Mouse (Mus musculus): ENCODE results near the gene Phf23. TPM values are rescaled to one million over a fixed set of nuclear protein-coding genes. Genes with fewer than 3 reads are reported as not detected.

Gene Phf23
- polyA plus RNA-seq, 1 experiment from 2014 or later, result 53.1 TPM

DNA sequence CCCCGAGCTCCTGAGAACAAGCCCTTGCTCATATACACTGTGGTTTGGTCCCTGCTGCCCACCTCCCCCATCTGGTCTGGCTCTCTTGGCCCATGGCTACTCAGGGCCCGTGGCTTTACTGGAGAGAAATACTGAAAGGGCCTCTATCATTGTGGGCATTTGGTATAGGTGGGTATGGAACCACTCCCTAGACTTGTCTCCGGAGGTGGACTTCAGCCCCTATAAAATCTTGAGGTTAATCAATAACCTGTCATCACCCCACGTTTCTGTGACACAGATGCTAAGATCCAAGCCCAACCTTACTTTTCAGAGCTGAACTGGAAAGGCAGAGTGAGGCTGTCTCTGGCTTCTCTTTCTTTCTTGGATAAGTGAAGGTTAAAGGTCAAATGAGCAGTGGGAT is 26.8 kb upstream of the Phf23 start:
- 52% methylated on average over 4 of the region's 4 CpGs for WGBS
- Histone ChIP-seq H3K27me3 (replicated peaks; ENCODE audit: control insufficient read depth, insufficient read depth, low read length) (peaks cover 15% of the 10 kb centered on the region), H3K36me3 (ENCODE audit: control insufficient read depth, insufficient read depth, low read length) (0 out of 2 replicates have a peak, but pooled peaks cover 2% of the 10 kb centered on the region), H3K9me3 (ENCODE audit: control insufficient read depth, low read length) (no peaks in the 10 kb centered on the region), H3K9ac (ENCODE audit: low read depth, low read length) (peak overlapping the region; percentile 58), H3K27ac (ENCODE audit: low read length) (peak overlapping the region; percentile 97), H3K4me1 (ENCODE audit: control insufficient read depth, insufficient read depth, low read length) (peaks cover 12% of the 10 kb centered on the region), H3K4me3 (ENCODE audit: low read length) (peak overlapping the region; percentile 62), H3K4me2 (ENCODE audit: low read depth, low read length) (peak overlapping the region; percentile 50; the same call in 1 of the 2 replicates)
- ATAC-seq, result peak; percentile 66

DNA sequence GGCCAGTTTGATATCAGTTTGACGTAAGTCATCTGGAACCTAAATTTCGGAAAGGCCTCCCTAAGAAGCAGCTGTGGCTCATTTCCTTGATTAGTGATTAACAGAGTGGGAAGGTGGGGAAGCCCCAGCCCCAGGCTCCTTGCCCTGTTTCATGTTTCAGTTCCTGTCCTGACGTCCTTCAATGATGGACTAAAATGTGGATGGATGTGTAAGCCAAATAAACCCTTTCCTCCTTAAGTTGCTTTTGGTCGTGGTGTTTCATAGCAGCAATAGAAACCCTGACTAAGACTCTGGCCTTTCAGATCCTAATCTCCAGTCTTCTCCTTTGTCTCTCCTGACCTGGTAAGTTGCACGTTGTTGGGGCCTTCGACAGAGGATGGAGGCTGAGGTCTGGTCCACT is 25.4 kb upstream of the Phf23 start:
- H3K9ac ChIP-seq (ENCODE audit: low read depth, low read length), result no peak overlapping the region; the same call in 1 of the 2 replicates
- H3K4me3 ChIP-seq (ENCODE audit: low read length), result no peak overlapping the region
- 61% methylated on average over 6 of the region's 6 CpGs for WGBS
- H3K36me3 ChIP-seq (ENCODE audit: control insufficient read depth, insufficient read depth, low read length), result peaks cover 5% of the 10 kb centered on the region; the same call in 1 of the 2 replicates
- peaks cover 12% of the 10 kb centered on the region for H3K4me1 ChIP-seq (ENCODE audit: control insufficient read depth, insufficient read depth, low read length)
- ATAC-seq, result no peak
- H3K4me2 ChIP-seq (ENCODE audit: low read depth, low read length), result no peak overlapping the region
- peak overlapping the region; percentile 97 for H3K27ac ChIP-seq (ENCODE audit: low read length)
- H3K9me3 ChIP-seq (ENCODE audit: control insufficient read depth, low read length), result no peaks in the 10 kb centered on the region
- peaks cover 6% of the 10 kb centered on the region for H3K27me3 ChIP-seq (replicated peaks; ENCODE audit: control insufficient read depth, insufficient read depth, low read length)

GRCm38 (mm10) chr11:69970775-69971174 is 24.8 kb upstream of the Phf23 start:
- Histone ChIP-seq H3K9ac (ENCODE audit: low read depth, low read length) (no peak overlapping the region; the same call in 1 of the 2 replicates), H3K9me3 (ENCODE audit: control insufficient read depth, low read length) (no peaks in the 10 kb centered on the region), H3K4me3 (ENCODE audit: low read length) (no peak overlapping the region), H3K36me3 (ENCODE audit: control insufficient read depth, insufficient read depth, low read length) (peaks cover 5% of the 10 kb centered on the region; the same call in 1 of the 2 replicates), H3K27me3 (replicated peaks; ENCODE audit: control insufficient read depth, insufficient read depth, low read length) (0 out of 2 replicates have a peak, but pooled peaks cover 3% of the 10 kb centered on the region), H3K4me1 (ENCODE audit: control insufficient read depth, insufficient read depth, low read length) (peaks cover 9% of the 10 kb centered on the region), H3K27ac (ENCODE audit: low read length) (peak overlapping the region; percentile 97), H3K4me2 (ENCODE audit: low read depth, low read length) (no peak overlapping the region)
- ATAC-seq, result no peak
- whole genome bisulfite sequencing, result 55% methylated on average over 3 of the region's 3 CpGs

GRCm38 (mm10) chr11:69974907-69975306 is 20.7 kb upstream of the Phf23 start:
- WGBS, result 93% methylated on average over 2 of the region's 2 CpGs
- peaks cover 7% of the 10 kb centered on the region; the same call in 1 of the 2 replicates for H3K36me3 ChIP-seq (ENCODE audit: control insufficient read depth, insufficient read depth, low read length)

GRCm38 (mm10) chr11:69976271-69976670 is 19.3 kb upstream of the Phf23 start:
- no peak for ATAC-seq
- Histone ChIP-seq H3K27ac (ENCODE audit: low read length) (no peak overlapping the region), H3K9me3 (ENCODE audit: control insufficient read depth, low read length) (no peaks in the 10 kb centered on the region), H3K4me1 (ENCODE audit: control insufficient read depth, insufficient read depth, low read length) (peaks cover 7% of the 10 kb centered on the region), H3K4me3 (ENCODE audit: low read length) (no peak overlapping the region), H3K4me2 (ENCODE audit: low read depth, low read length) (no peak overlapping the region), H3K36me3 (ENCODE audit: control insufficient read depth, insufficient read depth, low read length) (peaks cover 7% of the 10 kb centered on the region; the same call in 1 of the 2 replicates), H3K9ac (ENCODE audit: low read depth, low read length) (no peak overlapping the region), H3K27me3 (replicated peaks; ENCODE audit: control insufficient read depth, insufficient read depth, low read length) (no peaks in the 10 kb centered on the region)
- WGBS, result 73% methylated on average over 4 of the region's 4 CpGs

More at GRCm38 (mm10) chr11:69974907-69975306, 20.7 kb upstream of the Phf23 start:
- Histone ChIP-seq H3K9me3 (ENCODE audit: control insufficient read depth, low read length) (no peaks in the 10 kb centered on the region), H3K4me2 (ENCODE audit: low read depth, low read length) (no peak overlapping the region), H3K4me3 (ENCODE audit: low read length) (no peak overlapping the region), H3K4me1 (ENCODE audit: control insufficient read depth, insufficient read depth, low read length) (peaks cover 11% of the 10 kb centered on the region), H3K27me3 (replicated peaks; ENCODE audit: control insufficient read depth, insufficient read depth, low read length) (no peaks in the 10 kb centered on the region), H3K27ac (ENCODE audit: low read length) (no peak overlapping the region), H3K9ac (ENCODE audit: low read depth, low read length) (no peak overlapping the region)
- ATAC-seq, result no peak

DNA sequence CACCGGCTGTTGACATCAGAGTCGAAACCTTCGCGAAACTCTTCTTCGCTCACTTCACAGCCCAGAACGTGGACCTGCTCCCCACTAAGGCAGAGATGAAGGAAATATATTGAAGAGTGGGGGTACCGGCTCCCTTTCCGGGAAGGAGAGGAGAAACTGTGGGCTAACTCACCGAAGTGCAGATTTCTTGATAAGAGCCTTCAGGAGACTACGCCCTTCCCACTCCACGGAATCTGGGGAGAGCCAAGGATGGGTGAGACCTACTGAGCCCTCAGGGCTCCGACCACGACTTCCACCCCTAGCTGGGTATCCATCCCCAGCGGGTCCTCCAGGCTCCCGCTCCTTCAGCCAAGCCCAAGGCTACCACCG is 15.8 kb upstream of the Phf23 start:
- Histone ChIP-seq H3K4me3 (ENCODE audit: low read length) (peak overlapping the region; percentile 100), H3K36me3 (ENCODE audit: control insufficient read depth, insufficient read depth, low read length) (peaks cover 9% of the 10 kb centered on the region), H3K9ac (ENCODE audit: low read depth, low read length) (peak overlapping the region; percentile 81), H3K27me3 (replicated peaks; ENCODE audit: control insufficient read depth, insufficient read depth, low read length) (no peaks in the 10 kb centered on the region), H3K4me1 (ENCODE audit: control insufficient read depth, insufficient read depth, low read length) (peaks cover 24% of the 10 kb centered on the region), H3K9me3 (ENCODE audit: control insufficient read depth, low read length) (no peaks in the 10 kb centered on the region), H3K4me2 (ENCODE audit: low read depth, low read length) (peak overlapping the region; percentile 84), H3K27ac (ENCODE audit: low read length) (peak overlapping the region; percentile 100)
- no peak for ATAC-seq
- 1% methylated on average over 16 of the region's 16 CpGs for WGBS

- ATAC-seq, result peak; percentile 95
- peaks cover 13% of the 10 kb centered on the region for H3K36me3 ChIP-seq (ENCODE audit: control insufficient read depth, insufficient read depth, low read length)
Observed at GRCm38 (mm10) chr11:69980196-69981140, 15.1 kb upstream of the Phf23 start.

DNA sequence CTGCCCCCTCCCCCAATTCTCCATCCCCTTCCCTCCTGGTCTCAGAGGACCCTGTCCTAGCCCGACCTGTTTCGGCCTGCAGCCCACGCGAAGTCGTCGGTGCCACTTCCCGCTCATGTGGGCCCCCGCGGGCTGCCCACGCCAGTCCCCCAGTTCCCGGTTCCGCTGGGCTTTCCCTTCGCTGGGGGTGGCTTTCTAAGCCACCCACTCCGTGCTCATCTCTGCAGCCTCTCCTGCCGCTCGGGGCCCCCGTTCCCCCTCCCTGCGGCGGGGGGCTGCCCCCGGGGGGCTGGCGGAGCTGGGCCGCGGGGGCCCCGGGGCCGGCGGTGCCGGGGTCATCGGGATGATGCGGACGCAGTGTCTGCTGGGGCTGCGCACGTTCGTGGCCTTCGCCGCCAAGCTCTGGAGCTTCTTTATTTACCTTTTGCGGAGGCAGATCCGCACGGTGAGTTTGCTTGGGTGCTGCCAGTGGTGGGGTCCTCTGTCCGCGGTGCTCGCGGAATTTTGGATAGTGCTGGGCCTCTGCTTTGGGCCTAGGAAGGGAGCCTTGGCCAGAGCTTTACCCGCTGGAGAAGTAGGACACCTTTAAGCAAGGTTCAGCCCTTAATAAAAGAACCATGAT is 14.3 kb upstream of the Phf23 start, which contains the start of gene Ctdnep1:
Ctdnep1 (plus strand) TSS at position 16 of the 622 bp plus-strand sequence.
- peak within 1 kb of the TSS; percentile 100 for H3K9ac ChIP-seq (ENCODE audit: low read depth, low read length)
- peak within 1 kb of the TSS; percentile 100 for H3K4me3 ChIP-seq (ENCODE audit: low read length)
- peaks cover 11% of the 10 kb centered on the region; the same call in 1 of the 2 replicates for H3K36me3 ChIP-seq (ENCODE audit: control insufficient read depth, insufficient read depth, low read length)
- peak within 1 kb of the TSS; percentile 100 for H3K27ac ChIP-seq (ENCODE audit: low read length)
- H3K4me2 ChIP-seq (ENCODE audit: low read depth, low read length), result peak within 1 kb of the TSS; percentile 94
- H3K27me3 ChIP-seq (replicated peaks; ENCODE audit: control insufficient read depth, insufficient read depth, low read length), result no peaks in the 10 kb centered on the region
- ATAC-seq, result no peak; the same call in 1 of the 2 replicates
- peaks cover 24% of the 10 kb centered on the region for H3K4me1 ChIP-seq (ENCODE audit: control insufficient read depth, insufficient read depth, low read length)
- no peaks in the 10 kb centered on the region for H3K9me3 ChIP-seq (ENCODE audit: control insufficient read depth, low read length)
- WGBS, result under 1% methylated on average over 42 of the region's 43 CpGs

More at GRCm38 (mm10) chr11:69980196-69981140, 15.1 kb upstream of the Phf23 start:
- Histone ChIP-seq H3K4me1 (ENCODE audit: control insufficient read depth, insufficient read depth, low read length) (peaks cover 24% of the 10 kb centered on the region), H3K9me3 (ENCODE audit: control insufficient read depth, low read length) (no peaks in the 10 kb centered on the region), H3K9ac (ENCODE audit: low read depth, low read length) (peak overlapping the region; percentile 100), H3K4me2 (ENCODE audit: low read depth, low read length) (peak overlapping the region; percentile 84), H3K27ac (ENCODE audit: low read length) (peak overlapping the region; percentile 100), H3K4me3 (ENCODE audit: low read length) (peak overlapping the region; percentile 100), H3K27me3 (replicated peaks; ENCODE audit: control insufficient read depth, insufficient read depth, low read length) (no peaks in the 10 kb centered on the region)
- WGBS, result under 1% methylated on average over 51 of the region's 60 CpGs

DNA sequence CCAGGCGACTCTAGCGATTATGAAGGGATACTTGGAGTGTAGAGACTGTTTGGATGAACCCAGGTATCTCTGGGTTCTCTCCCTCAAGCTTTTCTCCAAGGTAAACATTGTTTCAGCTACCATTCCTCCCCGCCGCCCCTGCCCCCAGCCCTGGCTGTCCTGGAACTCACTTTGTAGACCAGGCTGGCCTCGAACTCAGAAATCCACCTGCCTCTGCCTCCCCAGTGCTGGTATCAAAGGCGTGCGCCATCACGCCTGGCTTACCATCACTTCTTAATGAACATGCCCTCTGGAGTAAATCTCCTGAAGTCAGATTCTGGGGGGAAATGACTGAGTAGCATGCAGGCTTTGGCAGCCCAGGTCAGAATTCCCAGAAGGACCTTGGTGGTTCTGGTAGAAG is 13.4 kb upstream of the Phf23 start, which contains the start of gene Elp5:
Elp5 (minus strand) TSS at position 293 of the 400 bp plus-strand sequence.
- ATAC-seq, result no peak
- peak within 1 kb of the TSS; percentile 100 for H3K9ac ChIP-seq (ENCODE audit: low read depth, low read length)
- 49% methylated on average over 8 of the region's 8 CpGs for WGBS

More for the DNA sequence above, 13.4 kb upstream of the Phf23 start, which contains the start of gene Elp5:
- Histone ChIP-seq H3K4me1 (ENCODE audit: control insufficient read depth, insufficient read depth, low read length) (peaks cover 24% of the 10 kb centered on the region), H3K9me3 (ENCODE audit: control insufficient read depth, low read length) (no peaks in the 10 kb centered on the region), H3K36me3 (ENCODE audit: control insufficient read depth, insufficient read depth, low read length) (peaks cover 11% of the 10 kb centered on the region; the same call in 1 of the 2 replicates), H3K4me2 (ENCODE audit: low read depth, low read length) (peak within 1 kb of the TSS; percentile 94), H3K27me3 (replicated peaks; ENCODE audit: control insufficient read depth, insufficient read depth, low read length) (no peaks in the 10 kb centered on the region), H3K27ac (ENCODE audit: low read length) (peak within 1 kb of the TSS; percentile 100), H3K4me3 (ENCODE audit: low read length) (peak within 1 kb of the TSS; percentile 100)

Measured in intestine, embryonic 16.5 days (tissue).